Mouse (Mus musculus) heart, embryonic 15.5 days (tissue): Measurements from ENCODE around the gene Sltm. TPM values are rescaled to one million over a fixed set of nuclear protein-coding genes. Genes with fewer than 3 reads are reported as not detected.
"Not testable (repeated sequence)": the region's sequence is repeated elsewhere in the genome, so short reads cannot be mapped to it uniquely, and the experiment has no call there.

Experiments
- ATAC-seq: fragments of 200-750 bp; cut with Nextera tagmentation; replicated peaks from 2 replicates; pipeline ENCODE4 v1.8.0; 2017; ENCODE audit warnings: low read depth, moderate TSS enrichment; ENCODE audit not compliant: insufficient number of reproducible peaks, insufficient read depth, low FRiP score
- H3K27ac ChIP-seq: fragments of 300-500 bp; sonication (generic); 2 replicates; pipeline ENCODE4 v1.5.1; 2015; ENCODE audit warnings: mild to moderate bottlenecking, inconsistent platforms
- H3K27me3 ChIP-seq: fragments of 300-500 bp; sonication (generic); 2 replicates; pipeline ENCODE4 v1.6.1; 2015; ENCODE audit warnings: inconsistent platforms
- H3K36me3 ChIP-seq: fragments of 300-500 bp; sonication (generic); 2 replicates; pipeline ENCODE4 v1.6.1; 2015; ENCODE audit warnings: mild to moderate bottlenecking, inconsistent platforms
- H3K4me1 ChIP-seq: fragments of 300-500 bp; sonication (generic); replicated peaks from 2 replicates; pipeline ENCODE4 v1.6.1; 2015; ENCODE audit warnings: inconsistent platforms
- H3K4me2 ChIP-seq: fragments of 300-500 bp; sonication (generic); 2 replicates; pipeline ENCODE4 v1.6.1; 2015; ENCODE audit warnings: inconsistent platforms, mild to moderate bottlenecking, moderate library complexity
- H3K4me3 ChIP-seq: fragments of 300-500 bp; sonication (generic); 2 replicates; pipeline ENCODE4 v1.5.1; 2015; ENCODE audit warnings: mild to moderate bottlenecking, inconsistent platforms
- H3K9ac ChIP-seq: fragments of 300-500 bp; sonication (generic); 2 replicates; pipeline ENCODE4 v1.6.1; 2015; ENCODE audit warnings: mild to moderate bottlenecking, inconsistent platforms
- H3K9me3 ChIP-seq: fragments of 300-500 bp; sonication (generic); replicated peaks from 2 replicates; pipeline ENCODE4 v1.6.1; 2016; ENCODE audit warnings: inconsistent platforms
- WGBS: fragments of 180-500 bp; shearing (Covaris S2); methylation state at CpG from one replicate; pipeline ENCODE4 v1.1.7; 2015; ENCODE audit warnings: mixed read lengths; 5-methylcytosine and 5-hydroxymethylcytosine counted together
- polyA plus RNA-seq: library from polyadenylated mRNA; unstranded; fragments of >200 nt; fragmentation: Nextera tagmentation; extraction: Ambion mirVana; gene quantifications from 2 replicates; pipeline ENCODE4 v1.2.1, GENCODE M21; 2015

Sltm gene
- polyA plus RNA-seq, 1 experiment from 2014 or later, result 32.7 TPM

GRCm38 (mm10) chr9:70511681-70512080, 30.9 kb upstream of the Sltm start:
- no peaks in the 10 kb centered on the region for H3K9me3 ChIP-seq
- no peak overlapping the region for H3K4me2 ChIP-seq
- H3K36me3 ChIP-seq, result no peaks in the 10 kb centered on the region
- WGBS, result 58% methylated on average over 7 of the region's 7 CpGs
- H3K4me3 ChIP-seq, result no peak overlapping the region
- no peak for ATAC-seq
- H3K27ac ChIP-seq, result no peak overlapping the region
- 0 out of 2 replicates have a peak, but pooled peaks cover 3% of the 10 kb centered on the region for H3K4me1 ChIP-seq
- H3K9ac ChIP-seq, result no peak overlapping the region
- no peaks in the 10 kb centered on the region for H3K27me3 ChIP-seq

- Histone ChIP-seq H3K4me3 (no peak overlapping the region), H3K4me1 (no peaks in the 10 kb centered on the region), H3K36me3 (no peaks in the 10 kb centered on the region), H3K9ac (no peak overlapping the region), H3K9me3 (no peaks in the 10 kb centered on the region), H3K27me3 (no peaks in the 10 kb centered on the region; the same call in 1 of the 2 replicates), H3K4me2 (no peak overlapping the region), H3K27ac (no peak overlapping the region)
- ATAC-seq, result no peak
- 77% methylated on average over 3 of the region's 3 CpGs for WGBS
Measured at GRCm38 (mm10) chr9:70520651-70521050, 21.9 kb upstream of the Sltm start.

GRCm38 (mm10) chr9:70523813-70524212, 18.7 kb upstream of the Sltm start:
- Histone ChIP-seq H3K4me1 (no peaks in the 10 kb centered on the region), H3K27ac (peak overlapping the region; percentile 84), H3K9me3 (no peaks in the 10 kb centered on the region), H3K4me3 (no peak overlapping the region), H3K27me3 (no peaks in the 10 kb centered on the region), H3K4me2 (no peak overlapping the region), H3K36me3 (no peaks in the 10 kb centered on the region), H3K9ac (no peak overlapping the region)
- WGBS, result 93% methylated on average over 3 of the region's 3 CpGs
- ATAC-seq, result no peak

GRCm38 (mm10) chr9:70524366-70524765, 18.2 kb upstream of the Sltm start:
- Histone ChIP-seq H3K4me3 (no peak overlapping the region), H3K36me3 (no peaks in the 10 kb centered on the region), H3K9me3 (no peaks in the 10 kb centered on the region), H3K9ac (no peak overlapping the region), H3K27me3 (no peaks in the 10 kb centered on the region), H3K4me2 (no peak overlapping the region), H3K27ac (peak overlapping the region; percentile 84), H3K4me1 (no peaks in the 10 kb centered on the region)
- 36% methylated on average over 7 of the region's 7 CpGs for WGBS
- peak; percentile 94 for ATAC-seq

GRCm38 (mm10) chr9:70533328-70533727, 9.2 kb upstream of the Sltm start:
- Histone ChIP-seq H3K9ac (no peak overlapping the region), H3K4me2 (no peak overlapping the region), H3K4me3 (no peak overlapping the region), H3K27ac (no peak overlapping the region), H3K4me1 (no peaks in the 10 kb centered on the region), H3K27me3 (no peaks in the 10 kb centered on the region), H3K9me3 (no peaks in the 10 kb centered on the region), H3K36me3 (no peaks in the 10 kb centered on the region)
- 68% methylated on average over 3 of the region's 3 CpGs for WGBS
- no peak for ATAC-seq

- Histone ChIP-seq H3K4me3 (peak overlapping the region; percentile 76), H3K9ac (peak overlapping the region; percentile 90; the same call in 1 of the 2 replicates), H3K27ac (no peak overlapping the region; the same call in 1 of the 2 replicates), H3K27me3 (no peaks in the 10 kb centered on the region), H3K4me2 (peak overlapping the region; percentile 88), H3K36me3 (no peaks in the 10 kb centered on the region), H3K9me3 (no peaks in the 10 kb centered on the region), H3K4me1 (peaks cover 15% of the 10 kb centered on the region)
- no peak for ATAC-seq
- 10% methylated on average over 6 of the region's 6 CpGs for WGBS
Measured at GRCm38 (mm10) chr9:70541584-70541983, 970 bp upstream of the Sltm start.

GRCm38 (mm10) chr9:70543048-70543880, 710 bp downstream of the Sltm start:
- Histone ChIP-seq H3K4me3 (peak overlapping the region; percentile 76), H3K4me1 (peaks cover 20% of the 10 kb centered on the region), H3K9me3 (no peaks in the 10 kb centered on the region), H3K27ac (peak overlapping the region; percentile 99), H3K36me3 (no peaks in the 10 kb centered on the region), H3K4me2 (peak overlapping the region; percentile 88), H3K27me3 (no peaks in the 10 kb centered on the region), H3K9ac (peak overlapping the region; percentile 90)
- ATAC-seq, result peak; percentile 61
- WGBS, result 1% methylated on average over 55 of the region's 64 CpGs

GRCm38 (mm10) chr9:70543985-70544384, 1.4 kb downstream of the Sltm start:
- Histone ChIP-seq H3K4me2 (peak overlapping the region; percentile 88), H3K4me1 (peaks cover 20% of the 10 kb centered on the region), H3K9ac (peak overlapping the region; percentile 41), H3K9me3 (no peaks in the 10 kb centered on the region), H3K36me3 (no peaks in the 10 kb centered on the region), H3K4me3 (peak overlapping the region; percentile 76), H3K27me3 (no peaks in the 10 kb centered on the region), H3K27ac (no peak overlapping the region; the same call in 1 of the 2 replicates)
- ATAC-seq, result no peak
- WGBS, result 64% methylated on average over 5 of the region's 5 CpGs

- H3K9me3 ChIP-seq, result no peaks in the 10 kb centered on the region
- ATAC-seq, result no peak
- no peak overlapping the region for H3K4me3 ChIP-seq
- no peak overlapping the region for H3K9ac ChIP-seq
- no peak overlapping the region for H3K27ac ChIP-seq
- no peak overlapping the region for H3K4me2 ChIP-seq
- 71% methylated on average over 1 of the region's 1 CpGs for WGBS
- H3K27me3 ChIP-seq, result no peaks in the 10 kb centered on the region
- no peaks in the 10 kb centered on the region for H3K36me3 ChIP-seq
- peaks cover 20% of the 10 kb centered on the region for H3K4me1 ChIP-seq
Measured at GRCm38 (mm10) chr9:70544831-70545230, 2.3 kb downstream of the Sltm start.

GRCm38 (mm10) chr9:70546576-70546975, 4.0 kb downstream of the Sltm start:
- not testable (repeated sequence) for H3K9me3 ChIP-seq

GRCm38 (mm10) chr9:70548304-70548703, 5.8 kb downstream of the Sltm start:
- no peak for ATAC-seq
- peaks cover 13% of the 10 kb centered on the region for H3K4me1 ChIP-seq
- no peak overlapping the region for H3K27ac ChIP-seq
- no peak overlapping the region for H3K9ac ChIP-seq
- H3K36me3 ChIP-seq, result peaks cover 7% of the 10 kb centered on the region; the same call in 1 of the 2 replicates
- H3K4me2 ChIP-seq, result no peak overlapping the region
- no peaks in the 10 kb centered on the region for H3K9me3 ChIP-seq
- 74% methylated on average over 4 of the region's 4 CpGs for WGBS
- H3K27me3 ChIP-seq, result no peaks in the 10 kb centered on the region
- H3K4me3 ChIP-seq, result no peak overlapping the region

More at GRCm38 (mm10) chr9:70546576-70546975, 4.0 kb downstream of the Sltm start:
- not testable (repeated sequence) for ATAC-seq, H3K4me3 ChIP-seq, H3K36me3 ChIP-seq, H3K27me3 ChIP-seq, H3K4me2 ChIP-seq, H3K9ac ChIP-seq
- H3K27ac ChIP-seq, result 0 out of 2 replicates have a peak overlapping the region, but pooled peaks have one; percentile 9
- peaks cover 17% of the 10 kb centered on the region for H3K4me1 ChIP-seq
- WGBS, result 84% methylated on average over 3 of the region's 3 CpGs

GRCm38 (mm10) chr9:70551524-70551923, 9.0 kb downstream of the Sltm start:
- WGBS, result 98% methylated on average over 1 of the region's 1 CpGs
- H3K36me3 ChIP-seq, result peaks cover 10% of the 10 kb centered on the region
- H3K27ac ChIP-seq, result no peak overlapping the region
- H3K4me2 ChIP-seq, result no peak overlapping the region
- no peak overlapping the region for H3K9ac ChIP-seq
- H3K9me3 ChIP-seq, result no peaks in the 10 kb centered on the region; the same call in 1 of the 2 replicates
- ATAC-seq, result no peak
- H3K4me3 ChIP-seq, result no peak overlapping the region
- H3K27me3 ChIP-seq, result no peaks in the 10 kb centered on the region
- peaks cover 4% of the 10 kb centered on the region for H3K4me1 ChIP-seq
